Mouse (Mus musculus) frontal cortex, postnatal 14 days (tissue): ENCODE results near the gene Gcsh.

Source experiments
- DNase-seq, 2 experiments: peaks; one replicate each; pipeline ENCODE4 v3.0.0; 2022; ENCODE audit warnings: low spot score in 2 of 2

Gcsh gene

GRCm38 (mm10) chr8:116978052-116978451, 15.3 kb downstream of the Gcsh start:
- DNase-seq, result no peak

- no peak for DNase-seq
Observed at GRCm38 (mm10) chr8:116975606-116976005, 17.7 kb downstream of the Gcsh start.

DNA sequence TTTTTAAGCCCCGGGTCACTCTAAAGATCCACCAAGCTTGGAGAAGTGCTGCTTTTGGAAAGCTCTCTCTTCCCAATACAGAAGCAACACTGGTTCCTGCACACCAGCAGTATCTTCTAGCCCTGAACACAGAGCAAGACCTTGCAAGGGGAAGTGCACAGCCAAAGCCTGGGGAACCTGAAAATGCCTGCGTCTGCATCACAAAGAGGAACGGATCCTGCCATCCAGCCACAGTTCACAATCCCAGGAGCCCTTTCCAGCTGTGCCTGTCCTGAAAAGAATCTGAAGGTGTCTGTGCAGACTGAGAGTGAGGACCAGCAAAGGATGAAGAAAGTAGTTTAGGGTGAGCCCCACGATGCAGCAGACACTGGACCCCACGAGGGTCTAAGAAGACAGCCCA, 18.3 kb downstream of the Gcsh start:
- DNase-seq, result no peak

DNA sequence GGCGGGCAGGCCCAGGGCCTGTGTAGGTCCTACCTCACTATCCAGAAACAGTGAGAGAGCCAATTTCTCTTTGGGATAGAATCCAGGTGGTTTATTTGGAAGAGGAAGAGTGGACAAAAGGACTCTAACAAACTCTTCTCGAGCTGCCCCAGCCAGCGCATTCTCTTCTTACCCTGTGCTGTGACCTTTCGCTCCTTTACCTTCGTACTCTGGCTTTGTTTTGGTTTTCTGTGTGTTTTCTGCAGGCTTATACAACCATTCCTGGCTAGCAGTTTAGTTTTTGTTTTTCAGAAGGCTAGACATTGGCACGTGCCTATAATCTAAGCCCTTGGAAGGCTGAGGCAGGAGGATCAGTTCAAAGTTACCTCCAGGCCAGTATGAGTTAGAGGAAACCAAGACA, 23.8 kb downstream of the Gcsh start:
- DNase-seq, result no peak

DNA sequence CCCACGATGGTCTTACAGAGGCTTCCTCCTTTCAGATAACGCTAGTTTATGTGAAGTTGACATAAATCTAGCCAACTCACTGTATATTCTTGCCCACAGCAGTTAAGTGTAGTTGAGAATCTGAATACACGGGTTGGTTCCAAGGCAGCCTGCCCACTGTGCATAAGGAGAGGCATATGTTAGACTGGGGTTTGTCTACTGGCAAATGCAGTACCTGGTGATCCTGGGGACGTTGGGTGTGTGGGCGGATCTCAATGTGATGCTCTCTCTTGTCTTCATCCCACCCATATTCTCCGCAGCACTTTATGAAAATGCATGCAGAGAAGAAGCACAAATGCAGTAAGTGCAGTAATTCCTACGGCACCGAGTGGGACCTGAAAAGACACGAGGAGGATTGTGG, 38.9 kb downstream of the Gcsh start:
- DNase-seq, result peak; percentile 67 to 71

GRCm38 (mm10) chr8:116952428-116952827, 40.9 kb downstream of the Gcsh start:
- DNase-seq, result no peak

DNA sequence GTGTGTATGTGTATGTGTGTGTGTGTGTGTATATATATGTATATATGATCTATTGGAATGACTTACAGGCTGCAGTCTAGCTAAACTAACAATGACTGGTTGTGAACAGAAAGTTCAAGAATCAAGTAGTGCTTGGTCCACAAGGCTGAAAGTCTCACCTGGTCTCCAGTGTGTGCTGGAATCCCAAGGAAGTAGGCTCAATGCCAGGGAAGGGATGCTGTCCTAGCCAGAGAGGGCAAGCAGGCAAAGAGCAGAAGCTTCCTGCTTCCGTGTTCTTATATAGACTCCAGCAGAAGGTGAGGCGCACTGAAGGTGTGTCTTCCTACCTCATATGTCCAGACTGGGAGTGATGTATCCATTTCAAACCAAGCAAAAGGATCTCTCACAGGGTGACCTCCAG, 41.6 kb downstream of the Gcsh start:
- DNase-seq, result no peak

- no peak for DNase-seq
Observed at GRCm38 (mm10) chr8:116951369-116951768, 42.0 kb downstream of the Gcsh start.

DNA sequence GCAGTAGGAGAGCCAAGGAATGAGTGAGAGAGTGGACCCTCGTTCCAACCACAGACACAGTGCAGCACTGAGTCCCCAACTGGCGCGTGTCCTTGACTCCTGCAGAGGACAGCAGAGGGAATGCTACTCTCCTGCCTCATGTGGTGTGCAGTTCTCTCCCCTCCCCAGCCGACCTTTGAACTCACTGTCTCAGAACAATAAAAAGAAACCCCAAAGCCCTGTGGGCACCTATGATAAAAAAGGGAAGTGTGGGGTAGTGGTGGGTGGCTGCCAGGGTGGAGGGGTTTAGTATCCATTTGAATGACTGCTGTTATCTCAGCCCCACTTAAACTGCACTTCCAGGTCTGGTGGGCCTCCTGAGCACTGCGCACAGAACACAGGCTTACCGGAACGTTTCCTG, 45.7 kb downstream of the Gcsh start:
- no peak for DNase-seq

DNA sequence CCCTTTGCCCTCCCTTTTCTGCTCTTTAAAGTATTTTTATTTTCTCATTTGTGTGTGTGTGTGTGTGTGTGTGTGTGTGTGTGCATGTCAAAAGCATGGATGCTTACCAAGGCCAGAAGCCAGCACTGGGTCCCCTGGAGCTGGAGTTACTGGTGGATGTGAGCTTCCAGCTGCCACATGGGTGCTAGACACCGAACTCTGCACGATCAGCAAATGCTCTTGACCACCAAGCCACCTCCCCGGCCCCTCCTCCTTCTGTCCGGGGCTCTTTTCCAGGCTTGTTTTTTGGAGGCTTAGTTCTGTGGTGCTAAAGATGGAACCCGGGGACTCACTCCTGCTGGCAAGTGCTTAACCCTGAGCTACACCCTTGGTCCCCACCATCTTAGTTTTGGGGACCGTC, 46.5 kb downstream of the Gcsh start:
- DNase-seq, result no peak

GRCm38 (mm10) chr8:116946268-116946838, 47.0 kb downstream of the Gcsh start:
- DNase-seq, result peak; percentile 37 to 42

GRCm38 (mm10) chr8:116945169-116945910, 48.0 kb downstream of the Gcsh start:
- DNase-seq, result no peak

DNA sequence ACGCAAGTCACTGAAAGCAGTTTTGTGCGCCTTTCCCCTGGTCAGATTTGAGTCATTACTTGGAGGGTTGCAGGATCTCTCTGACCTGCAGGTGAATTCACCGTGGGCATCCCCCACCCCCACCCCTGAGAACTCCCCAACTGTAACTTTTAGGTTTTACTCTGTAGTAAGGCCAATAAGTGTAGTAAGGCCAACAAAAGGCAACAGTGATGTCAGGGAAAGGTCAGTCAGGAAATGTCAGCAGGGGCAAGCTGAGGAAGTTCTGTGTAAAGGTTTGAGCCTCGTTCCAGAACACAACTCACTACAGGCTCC, 49.0 kb downstream of the Gcsh start:
- DNase-seq, result no peak

GRCm38 (mm10) chr8:116943555-116944384, 49.6 kb downstream of the Gcsh start:
- DNase-seq, result peak; percentile 21 to 24

DNA sequence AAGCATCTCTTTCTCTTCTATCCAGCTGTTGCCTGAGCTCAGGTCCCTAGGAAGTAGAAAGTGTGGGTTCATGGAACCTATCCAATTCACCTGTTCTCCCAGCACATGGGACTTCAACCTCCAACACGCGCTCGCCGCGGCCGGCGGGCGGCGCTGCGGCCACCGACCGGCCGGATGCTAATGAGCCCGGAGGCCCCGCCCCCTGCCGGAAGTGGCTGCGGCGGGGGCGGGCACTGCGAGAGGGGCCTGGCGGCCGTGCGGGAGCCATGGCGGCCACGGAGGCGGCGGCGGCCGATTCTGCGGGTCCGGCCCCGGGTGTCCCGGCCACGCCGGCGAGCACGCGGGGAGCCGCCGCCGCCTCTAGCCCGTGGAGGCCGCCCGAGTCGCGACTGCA, 50.2 kb downstream of the Gcsh start, which contains the start of gene Atmin:
Gene Atmin, plus strand, starts transcription at position 233 of the 394 bp plus-strand sequence.
- peak; percentile 59 to 77 for DNase-seq

DNA sequence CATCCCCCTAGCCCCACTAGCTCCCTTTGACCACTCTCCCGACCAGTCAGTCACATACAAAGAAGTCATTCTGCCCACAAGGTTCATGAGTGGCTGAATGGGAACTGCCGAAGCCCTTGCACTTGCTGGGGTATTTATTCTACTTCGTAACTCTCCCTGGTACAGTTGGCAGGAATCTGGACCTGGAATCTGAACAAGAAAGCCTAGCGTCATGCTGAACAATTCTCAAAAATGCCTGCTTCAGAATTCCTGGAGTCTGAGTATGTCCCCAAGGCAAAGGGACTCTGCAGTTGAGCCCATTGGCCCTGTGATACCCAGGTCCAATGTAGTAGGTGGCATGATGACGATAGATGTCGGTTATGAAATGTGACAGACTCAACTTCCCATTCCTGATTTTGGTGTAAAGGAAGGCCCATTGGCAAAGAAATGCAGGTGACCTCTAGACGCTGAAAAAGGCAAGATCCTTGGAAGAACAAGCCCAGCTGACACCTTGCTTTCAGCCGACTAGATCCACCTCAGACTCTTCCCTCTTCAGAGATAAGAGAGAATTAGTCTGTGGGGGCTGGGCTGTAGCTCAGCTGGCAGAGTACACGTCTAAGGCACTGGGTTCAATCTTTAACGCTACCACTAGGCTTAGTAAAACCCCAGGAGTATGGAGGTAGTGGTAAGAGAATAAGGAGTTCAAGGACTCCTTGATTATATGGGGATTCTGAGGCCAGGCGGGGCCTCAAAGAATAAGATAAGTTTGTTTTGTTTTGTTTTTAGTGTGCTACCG, 50.9 kb downstream of the Gcsh start:
- no peak for DNase-seq

GRCm38 (mm10) chr8:116935506-116935905, 57.8 kb downstream of the Gcsh start:
- DNase-seq, result no peak

DNA sequence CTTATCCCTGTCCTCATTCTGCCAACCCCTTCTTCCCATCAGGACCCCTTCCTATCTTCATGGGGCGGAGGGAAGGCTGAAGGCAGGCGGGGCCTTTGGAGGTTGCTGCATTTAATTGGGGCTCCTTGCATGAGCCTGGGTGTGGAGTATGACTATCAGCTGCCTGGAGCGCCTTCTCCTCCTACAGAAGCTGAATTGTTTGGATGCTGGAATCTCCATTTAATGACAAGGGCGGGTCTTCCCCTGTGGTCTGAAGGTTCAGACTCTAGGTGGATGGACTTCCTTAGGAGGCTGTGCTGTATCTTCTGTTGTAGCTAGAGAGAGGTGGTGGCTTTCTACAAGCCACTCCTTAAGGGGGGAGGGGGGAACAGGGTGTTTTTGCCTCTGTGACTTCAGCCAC, 58.4 kb downstream of the Gcsh start:
- DNase-seq, result no peak
